Mouse (Mus musculus) lung, postnatal 0 days (tissue): ENCODE measurements around the gene Sbf2.

ENCODE experiments used
- CTCF ChIP-seq: IDR thresholded peaks from 2 replicates; pipeline ENCODE4 v1.5.1; 2016; ENCODE audit warnings: antibody characterized with exemption, mild to moderate bottlenecking
- EP300 ChIP-seq: IDR thresholded peaks from 2 replicates; pipeline ENCODE4 v1.6.1; 2016; ENCODE audit warnings: antibody characterized with exemption, mild to moderate bottlenecking, control low read depth

DNA sequence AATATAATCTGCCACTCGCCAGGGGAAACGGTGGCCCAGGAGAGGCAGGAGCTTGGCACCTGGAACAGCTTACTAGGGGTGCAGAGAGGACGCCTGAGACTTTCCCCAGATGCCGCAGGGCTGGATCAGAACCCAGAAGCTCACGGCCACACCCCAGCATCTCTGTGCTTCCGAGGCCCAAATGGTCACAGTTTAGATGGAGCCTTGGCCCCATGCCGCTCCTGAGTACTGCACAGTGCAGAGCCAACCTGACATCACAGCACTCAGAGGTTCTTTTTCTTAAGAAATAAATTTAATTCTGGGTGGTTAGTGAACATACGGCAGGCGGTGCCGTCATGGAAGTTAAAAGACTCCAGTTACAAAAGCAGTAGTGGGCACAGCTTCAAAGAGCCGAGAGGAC is 307.0 kb downstream of the Sbf2 start:
- no peak for TF ChIP-seq CTCF
- no peak for TF ChIP-seq EP300
